Mouse (Mus musculus) forebrain, embryonic 11.5 days (tissue): ENCODE data around the gene Epha1. TPM values are rescaled to one million over a fixed set of nuclear protein-coding genes. Genes with fewer than 3 reads are reported as not detected.

Experiments used
- ATAC-seq: fragments of 200-750 bp; cut with Nextera tagmentation; replicated peaks from 2 replicates; pipeline ENCODE4 v1.8.0; 2017; ENCODE audit warnings: moderate TSS enrichment; ENCODE audit not compliant: low FRiP score
- DNase-seq: peaks from one replicate; pipeline ENCODE4 v3.0.0-alpha.2; 2017; ENCODE audit warnings: low spot score
- H3K27ac ChIP-seq: fragments of 300-500 bp; sonication (generic); 2 replicates; pipeline ENCODE4 v1.5.1; 2014; ENCODE audit warnings: low read depth, low read length
- H3K27me3 ChIP-seq: fragments of 300-500 bp; sonication (generic); 2 replicates; pipeline ENCODE4 v1.6.1; 2014; ENCODE audit warnings: mild to moderate bottlenecking, low read length, mixed read lengths; ENCODE audit not compliant: control insufficient read depth, insufficient read depth
- H3K36me3 ChIP-seq: fragments of 300-500 bp; sonication (generic); 2 replicates; pipeline ENCODE4 v1.6.1; 2014; ENCODE audit warnings: mild to moderate bottlenecking, low read length, moderate library complexity, mixed read lengths; ENCODE audit not compliant: control insufficient read depth, insufficient read depth
- H3K4me1 ChIP-seq: fragments of 300-500 bp; sonication (generic); replicated peaks from 2 replicates; pipeline ENCODE4 v1.6.1; 2014; ENCODE audit warnings: low read length, mixed read lengths; ENCODE audit not compliant: control insufficient read depth, insufficient read depth
- H3K4me2 ChIP-seq: fragments of 300-500 bp; sonication (generic); 2 replicates; pipeline ENCODE4 v1.6.1; 2014; ENCODE audit warnings: low read depth, mild to moderate bottlenecking, low read length, moderate library complexity, mixed read lengths; ENCODE audit not compliant: severe bottlenecking
- H3K4me3 ChIP-seq: fragments of 300-500 bp; sonication (generic); 2 replicates; pipeline ENCODE4 v1.5.1; 2014; ENCODE audit warnings: low read depth, low read length
- H3K9ac ChIP-seq: fragments of 300-500 bp; sonication (generic); 2 replicates; pipeline ENCODE4 v1.6.1; 2014; ENCODE audit warnings: low read length
- H3K9me3 ChIP-seq: fragments of 300-500 bp; sonication (generic); 2 replicates; pipeline ENCODE4 v1.6.1; 2016; ENCODE audit warnings: low read length, mixed read lengths; ENCODE audit not compliant: control insufficient read depth
- WGBS: fragments of 180-500 bp; shearing (Covaris S2); extraction: QIAGEN DNeasy Blood & Tissue Kit; methylation state at CpG from one replicate; pipeline ENCODE4 v1.1.7; 2014; 5-methylcytosine and 5-hydroxymethylcytosine counted together
- polyA plus RNA-seq: library from polyadenylated mRNA; unstranded; fragments of >200 nt; fragmentation: Nextera tagmentation; extraction: Ambion mirVana; gene quantifications from 2 replicates; pipeline ENCODE4 v1.2.1, GENCODE M21; 2014

Epha1 gene
- polyA plus RNA-seq, 1 experiment from 2014 or later: 0.27 TPM

DNA sequence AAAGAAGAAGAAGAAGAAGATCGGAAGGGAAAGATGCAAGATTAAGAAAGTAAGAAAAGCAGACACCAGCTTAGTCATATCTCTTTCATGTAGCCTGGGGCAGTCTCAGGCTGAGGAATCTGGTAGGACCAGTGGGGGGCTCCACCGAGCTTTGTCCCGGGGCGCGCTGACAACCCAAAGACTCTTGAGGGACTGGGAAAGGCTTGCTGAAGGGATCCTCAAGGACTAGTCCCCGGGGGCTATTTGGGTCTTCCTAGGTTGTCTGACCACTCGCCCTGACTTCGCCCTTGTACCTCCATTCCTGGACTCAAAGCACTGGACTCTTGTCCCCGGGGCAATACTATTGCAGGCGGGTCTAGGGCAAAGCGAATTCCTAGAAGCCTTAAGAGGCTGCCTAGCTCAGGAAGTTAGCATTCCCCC, 24.1 kb downstream of the Epha1 start:
- under 1% methylated on average over 11 of the region's 11 CpGs for WGBS
- Histone ChIP-seq H3K27me3 (no peaks in the 10 kb centered on the region), H3K4me3 (peak overlapping the region; percentile 77), H3K9me3 (no peaks in the 10 kb centered on the region), H3K4me1 (peaks cover 5% of the 10 kb centered on the region), H3K27ac (peak overlapping the region; percentile 87), H3K36me3 (no peaks in the 10 kb centered on the region), H3K4me2 (peak overlapping the region; percentile 77), H3K9ac (peak overlapping the region; percentile 89)
- ATAC-seq (peak; percentile 43), DNase-seq (peak; percentile 84)

GRCm38 (mm10) chr6:42348281-42349005, 24.6 kb downstream of the Epha1 start:
- no peak for ATAC-seq
- no peaks in the 10 kb centered on the region for H3K36me3 ChIP-seq
- peaks cover 5% of the 10 kb centered on the region for H3K4me1 ChIP-seq
- no peaks in the 10 kb centered on the region for H3K9me3 ChIP-seq
- H3K27me3 ChIP-seq: no peaks in the 10 kb centered on the region
- no peak overlapping the region; the same call in 1 of the 2 replicates for H3K27ac ChIP-seq
- WGBS: 32% methylated on average over 12 of the region's 12 CpGs
- H3K4me3 ChIP-seq: peak overlapping the region; percentile 77; the same call in 1 of the 2 replicates
- H3K4me2 ChIP-seq: peak overlapping the region; percentile 77; the same call in 1 of the 2 replicates
- no peak for DNase-seq
- H3K9ac ChIP-seq: no peak overlapping the region; the same call in 1 of the 2 replicates

GRCm38 (mm10) chr6:42344255-42344654, 28.8 kb downstream of the Epha1 start:
- DNase-seq (no peak), ATAC-seq (no peak)
- H3K36me3 ChIP-seq: no peaks in the 10 kb centered on the region
- no peak overlapping the region for H3K4me2 ChIP-seq
- peaks cover 3% of the 10 kb centered on the region for H3K4me1 ChIP-seq
- no peak overlapping the region for H3K9ac ChIP-seq
- no peak overlapping the region for H3K27ac ChIP-seq
- WGBS: 77% methylated on average over 1 of the region's 1 CpGs
- no peaks in the 10 kb centered on the region for H3K9me3 ChIP-seq
- no peaks in the 10 kb centered on the region for H3K27me3 ChIP-seq
- no peak overlapping the region for H3K4me3 ChIP-seq

DNA sequence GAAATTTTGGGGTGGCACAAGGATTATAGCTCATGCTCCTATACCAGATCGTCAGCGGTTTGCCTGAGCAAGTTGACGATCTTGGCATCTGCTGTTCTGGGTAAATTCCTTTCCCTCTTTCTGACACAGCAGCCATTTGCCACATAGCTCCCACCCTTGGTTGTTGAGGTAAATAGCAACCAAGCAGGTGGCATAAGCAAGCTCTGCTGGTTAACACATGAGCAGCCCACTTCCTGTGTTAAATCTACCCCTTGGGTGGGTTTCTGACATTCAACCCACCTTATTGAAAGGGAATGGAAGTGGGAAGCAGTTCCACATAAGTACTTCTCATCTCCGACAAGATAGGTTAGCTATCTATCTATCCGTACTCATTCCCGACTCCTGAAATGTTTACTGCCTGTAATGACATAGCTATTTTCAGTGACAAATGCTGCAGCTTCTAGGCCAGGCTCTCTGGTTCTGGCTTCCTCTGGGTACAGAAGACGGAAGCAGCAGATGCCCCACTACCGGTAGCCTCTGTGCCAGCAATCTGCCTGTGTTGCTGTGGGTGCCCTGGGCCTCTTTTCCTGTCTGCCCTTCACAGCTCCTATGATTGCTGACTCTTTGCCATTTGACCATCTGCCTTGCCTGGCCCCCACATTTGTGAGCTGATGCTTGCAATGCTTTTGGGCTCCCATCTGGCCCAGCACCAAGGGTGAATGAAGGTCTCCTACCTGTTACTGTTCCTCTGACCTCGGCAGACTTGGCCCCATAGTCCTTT, 29.5 kb downstream of the Epha1 start:
- DNase-seq (no peak), ATAC-seq (no peak)
- no peak overlapping the region for H3K4me3 ChIP-seq
- WGBS: 91% methylated on average over 9 of the region's 9 CpGs
- H3K9me3 ChIP-seq: no peaks in the 10 kb centered on the region
- no peak overlapping the region for H3K4me2 ChIP-seq
- H3K4me1 ChIP-seq: peaks cover 1% of the 10 kb centered on the region
- no peak overlapping the region for H3K9ac ChIP-seq
- H3K27me3 ChIP-seq: no peaks in the 10 kb centered on the region
- H3K36me3 ChIP-seq: no peaks in the 10 kb centered on the region
- no peak overlapping the region for H3K27ac ChIP-seq

DNA sequence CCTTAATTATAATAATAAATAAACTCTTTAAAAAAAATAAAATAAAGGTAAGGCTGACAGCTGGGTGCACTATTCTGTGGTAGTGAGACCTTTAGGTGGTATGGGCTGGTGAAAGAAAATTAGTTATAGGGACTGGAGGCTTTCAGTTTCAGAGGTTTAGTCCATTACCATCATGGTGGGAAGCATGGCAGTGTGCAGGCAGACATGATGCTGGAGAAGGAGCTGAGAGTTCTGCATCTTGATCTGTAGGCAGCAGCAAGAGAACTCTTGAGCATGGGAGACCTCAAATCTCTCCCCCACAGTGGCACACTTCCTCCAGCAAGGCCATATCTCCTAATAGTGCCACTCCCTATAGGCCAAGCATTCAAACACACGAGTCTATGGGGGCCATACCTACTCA, 30.9 kb downstream of the Epha1 start:
- no peak for ATAC-seq
- Histone ChIP-seq H3K9me3 (no peaks in the 10 kb centered on the region), H3K27me3 (no peaks in the 10 kb centered on the region), H3K9ac (no peak overlapping the region), H3K27ac (no peak overlapping the region), H3K4me1 (no peaks in the 10 kb centered on the region), H3K4me2 (no peak overlapping the region), H3K36me3 (no peaks in the 10 kb centered on the region), H3K4me3 (no peak overlapping the region)
- 89% methylated on average over 1 of the region's 1 CpGs for WGBS
- DNase-seq: no peak

- no peaks in the 10 kb centered on the region for H3K36me3 ChIP-seq
- no peaks in the 10 kb centered on the region for H3K27me3 ChIP-seq
- H3K27ac ChIP-seq: no peak overlapping the region
- H3K4me3 ChIP-seq: no peak overlapping the region
- 81% methylated on average over 5 of the region's 5 CpGs for WGBS
- H3K4me2 ChIP-seq: no peak overlapping the region
- no peak overlapping the region for H3K9ac ChIP-seq
- DNase-seq (no peak), ATAC-seq (no peak)
- H3K9me3 ChIP-seq: no peaks in the 10 kb centered on the region
- no peaks in the 10 kb centered on the region for H3K4me1 ChIP-seq
These were observed 33.1 kb downstream of the Epha1 start for GRCm38 (mm10) chr6:42339981-42340380.

DNA sequence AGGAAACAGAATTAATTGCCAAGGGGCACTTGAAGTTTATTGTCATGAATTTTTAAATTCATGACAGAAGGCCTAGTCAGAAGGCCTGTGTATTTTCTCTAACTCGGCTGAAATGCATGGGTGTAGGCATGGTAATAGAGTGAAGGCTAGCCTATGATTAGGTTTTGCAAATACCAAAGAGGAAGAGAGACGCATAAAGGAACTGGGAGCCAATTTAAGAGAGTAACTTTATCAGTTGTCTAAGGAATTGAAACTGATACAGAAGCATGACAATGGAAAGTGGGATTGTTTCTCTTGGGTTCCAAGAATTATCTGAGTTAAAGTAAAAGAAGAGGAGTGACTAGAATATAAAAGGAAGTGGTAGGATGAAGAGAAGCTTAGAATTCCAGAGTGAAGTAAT, 33.9 kb downstream of the Epha1 start:
- Histone ChIP-seq H3K4me3 (no peak overlapping the region), H3K4me1 (no peaks in the 10 kb centered on the region), H3K27me3 (no peaks in the 10 kb centered on the region), H3K4me2 (no peak overlapping the region), H3K9ac (no peak overlapping the region), H3K27ac (no peak overlapping the region), H3K36me3 (no peaks in the 10 kb centered on the region), H3K9me3 (no peaks in the 10 kb centered on the region)
- WGBS: 87% methylated on average over 2 of the region's 2 CpGs
- ATAC-seq: no peak
- no peak for DNase-seq

GRCm38 (mm10) chr6:42330946-42331345, 42.1 kb downstream of the Epha1 start:
- DNase-seq (no peak), ATAC-seq (no peak)
- Histone ChIP-seq H3K36me3 (no peaks in the 10 kb centered on the region), H3K4me2 (no peak overlapping the region), H3K27me3 (no peaks in the 10 kb centered on the region), H3K4me3 (no peak overlapping the region), H3K9me3 (no peaks in the 10 kb centered on the region), H3K4me1 (no peaks in the 10 kb centered on the region), H3K9ac (no peak overlapping the region), H3K27ac (no peak overlapping the region)
- WGBS: 86% methylated on average over 3 of the region's 3 CpGs
